Mouse (Mus musculus): Measurements from ENCODE around the gene Mllt3.

Gene Mllt3

DNA sequence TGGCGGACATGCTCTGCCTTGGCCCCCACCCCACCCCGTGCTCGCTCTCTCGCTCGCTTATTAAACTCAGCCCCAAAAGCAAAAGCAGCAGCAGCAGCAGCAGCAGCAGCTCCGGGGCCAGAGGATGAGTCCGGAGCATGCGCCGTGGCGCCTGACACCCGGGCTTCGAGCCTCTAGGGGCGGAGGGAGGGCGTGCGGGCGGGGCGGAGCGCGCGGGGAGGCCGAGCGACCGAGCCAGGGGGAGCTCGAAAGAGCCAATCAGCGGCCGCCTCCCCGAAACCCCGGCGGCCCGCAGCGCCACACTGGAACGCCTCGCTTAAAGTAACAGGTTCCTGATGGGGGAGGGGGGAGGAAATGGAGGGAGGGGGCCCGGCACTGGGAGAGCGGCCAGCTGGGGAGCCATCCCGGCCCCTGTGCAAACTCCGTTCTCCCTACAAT is at the start of gene Mllt3:
Gene Mllt3 (minus strand): TSS at position 149 of the 438 bp plus-strand sequence.
- DNase-seq: peak; percentile 97 to 98

DNA sequence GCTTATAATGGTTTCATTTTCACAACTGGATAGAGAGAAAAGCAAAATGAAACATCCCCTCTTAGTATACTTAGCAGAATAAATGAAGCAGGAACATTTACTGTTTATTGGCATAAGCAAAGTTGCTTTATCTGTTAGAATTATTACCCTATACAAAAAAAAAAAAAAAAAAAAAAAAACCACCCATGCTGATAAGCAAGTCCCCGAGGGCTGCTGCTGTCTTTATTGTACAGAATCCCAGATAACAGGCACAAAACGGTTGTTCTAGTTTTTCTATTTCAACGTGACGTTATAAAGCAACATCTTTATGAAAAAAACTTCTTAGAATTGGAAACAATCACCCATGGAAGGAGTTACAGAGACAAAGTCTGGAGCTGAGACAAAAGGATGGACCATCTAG is 49.2 kb upstream of the Mllt3 start:
- DNase-seq: no peak

DNA sequence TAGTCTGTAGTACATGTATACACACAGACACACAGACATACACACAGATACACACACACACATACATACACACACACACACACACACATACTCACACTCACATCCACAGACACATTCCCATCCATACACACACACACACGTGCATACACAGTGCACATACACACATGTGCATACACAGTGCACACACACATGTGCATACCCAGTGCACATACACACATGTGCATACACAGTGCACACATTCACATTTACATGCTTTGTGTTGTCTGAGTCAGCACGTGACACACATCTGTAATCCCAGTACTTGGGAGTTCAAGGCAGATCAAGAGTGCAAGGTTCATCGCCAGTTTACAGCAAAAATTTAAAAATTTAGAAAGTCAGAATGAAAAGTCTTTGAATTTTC is 48.7 kb upstream of the Mllt3 start:
- DNase-seq: no peak

DNA sequence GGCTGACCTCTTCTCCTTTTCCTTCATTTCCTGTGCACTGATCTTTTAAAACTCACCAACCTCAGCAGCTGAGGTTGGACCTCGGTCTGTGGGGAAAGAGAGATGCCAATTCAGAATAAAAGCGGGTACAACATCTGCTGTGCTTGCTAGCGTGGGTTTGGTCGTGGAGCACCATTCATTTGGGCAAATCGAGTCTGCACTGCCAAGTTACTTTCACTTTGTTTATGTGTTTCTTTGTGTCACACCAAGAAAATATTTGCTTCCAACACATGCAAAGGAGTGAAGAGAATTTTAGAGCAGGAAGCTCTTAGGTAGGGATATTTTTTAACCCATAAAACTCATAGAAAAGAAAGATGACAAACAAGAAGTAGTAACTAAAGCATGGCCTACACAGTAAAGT is 48.3 kb upstream of the Mllt3 start:
- no peak for DNase-seq

DNA sequence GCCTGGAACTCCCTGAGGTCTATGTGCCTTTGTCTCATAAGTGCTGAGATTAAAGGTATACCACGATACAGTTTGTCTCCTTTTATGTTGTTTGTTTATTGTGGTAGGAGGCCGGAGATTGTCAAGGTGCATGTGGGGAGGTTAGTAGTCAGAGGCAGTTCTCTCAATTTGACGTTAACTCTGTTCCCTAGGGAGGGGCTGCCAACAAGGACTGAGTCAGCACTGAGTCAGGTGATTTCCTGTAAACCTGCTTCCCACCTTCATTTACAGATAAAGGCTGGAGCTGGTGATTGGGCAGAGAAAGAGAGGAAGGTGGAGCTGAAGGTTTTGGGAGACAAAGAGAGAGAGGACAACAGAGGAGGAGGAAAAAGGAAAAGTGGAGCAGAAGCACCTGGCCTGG is 45.8 kb upstream of the Mllt3 start:
- DNase-seq: no peak

DNA sequence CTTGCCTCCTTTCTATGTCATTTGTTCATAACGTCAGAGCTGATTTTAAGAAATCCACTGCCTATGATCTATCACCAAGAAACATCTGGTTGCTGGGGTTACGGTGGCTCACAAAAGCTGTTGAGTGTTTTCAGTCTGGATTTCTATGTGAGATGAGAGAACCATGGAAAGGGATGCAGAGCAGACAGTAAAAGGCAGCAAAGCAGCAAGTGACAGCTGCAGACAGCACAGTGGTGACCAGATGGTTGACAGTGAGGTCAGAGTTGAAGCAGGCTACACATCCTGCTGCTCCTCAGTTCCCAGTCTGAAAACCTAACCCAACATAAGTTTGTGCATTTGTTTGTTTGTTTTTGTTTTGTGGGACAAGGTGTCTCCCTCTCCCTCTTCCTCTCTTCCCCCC is 42.2 kb upstream of the Mllt3 start:
- no peak for DNase-seq

DNA sequence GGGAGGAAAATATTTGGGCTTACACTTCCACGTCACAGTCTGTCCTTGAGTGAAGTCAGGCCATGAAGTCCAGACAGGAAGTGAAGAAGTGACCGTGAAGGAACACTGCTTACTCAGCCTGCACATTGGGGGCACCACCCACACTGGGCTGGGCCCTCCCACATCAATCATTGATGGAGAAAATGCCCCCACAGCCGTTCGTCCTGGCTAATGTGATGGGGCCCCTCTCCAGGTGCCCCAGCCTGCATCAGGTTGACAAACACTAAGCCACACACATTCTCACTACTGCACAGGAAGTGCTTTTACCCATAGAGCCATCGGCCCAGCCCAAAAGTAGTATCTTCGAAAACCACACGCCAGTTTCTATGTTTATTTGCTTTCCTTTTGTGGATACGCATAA is 13.1 kb upstream of the Mllt3 start:
- peak in 1 of 2 experiments; percentile 8 for DNase-seq

DNA sequence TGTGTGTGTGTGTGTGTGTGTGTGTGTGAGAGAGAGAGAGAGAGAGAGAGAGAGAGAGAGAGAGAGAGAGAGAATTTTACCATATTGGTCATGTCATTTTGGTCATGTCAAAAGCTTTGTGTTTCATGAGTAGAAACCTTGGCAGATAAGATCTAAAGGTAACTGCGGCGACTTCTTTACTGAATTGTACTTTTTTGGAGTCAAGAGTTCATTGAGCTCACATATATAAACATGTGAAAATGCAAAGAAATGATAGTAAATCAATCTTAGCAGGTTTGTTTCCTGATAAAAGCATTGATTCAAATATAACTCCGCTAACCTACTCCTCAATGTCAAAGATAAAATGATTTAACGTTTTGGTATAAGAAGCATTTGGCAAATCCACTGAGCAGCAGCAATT is 12.0 kb upstream of the Mllt3 start:
- DNase-seq: no peak

DNA sequence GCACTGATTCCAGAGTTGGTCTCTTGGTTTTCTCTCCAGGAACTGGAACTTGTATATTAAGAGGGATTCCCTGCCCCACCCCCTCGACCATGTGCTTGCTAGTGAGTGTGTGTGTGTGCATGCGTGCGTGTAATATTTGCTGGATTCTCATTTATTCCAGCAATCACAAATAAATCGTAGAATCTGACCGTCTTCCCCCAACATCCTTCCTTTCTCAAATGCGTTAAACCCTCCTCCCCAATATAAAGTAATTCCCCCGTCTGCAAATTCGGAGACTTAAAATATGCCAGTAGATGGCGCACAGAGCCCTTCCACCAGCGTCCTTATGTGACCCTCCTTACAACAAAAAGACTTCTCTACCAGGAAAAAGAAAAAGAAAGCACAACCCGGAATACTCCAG is 2.2 kb upstream of the Mllt3 start:
- peak; percentile 58 to 75 for DNase-seq

DNA sequence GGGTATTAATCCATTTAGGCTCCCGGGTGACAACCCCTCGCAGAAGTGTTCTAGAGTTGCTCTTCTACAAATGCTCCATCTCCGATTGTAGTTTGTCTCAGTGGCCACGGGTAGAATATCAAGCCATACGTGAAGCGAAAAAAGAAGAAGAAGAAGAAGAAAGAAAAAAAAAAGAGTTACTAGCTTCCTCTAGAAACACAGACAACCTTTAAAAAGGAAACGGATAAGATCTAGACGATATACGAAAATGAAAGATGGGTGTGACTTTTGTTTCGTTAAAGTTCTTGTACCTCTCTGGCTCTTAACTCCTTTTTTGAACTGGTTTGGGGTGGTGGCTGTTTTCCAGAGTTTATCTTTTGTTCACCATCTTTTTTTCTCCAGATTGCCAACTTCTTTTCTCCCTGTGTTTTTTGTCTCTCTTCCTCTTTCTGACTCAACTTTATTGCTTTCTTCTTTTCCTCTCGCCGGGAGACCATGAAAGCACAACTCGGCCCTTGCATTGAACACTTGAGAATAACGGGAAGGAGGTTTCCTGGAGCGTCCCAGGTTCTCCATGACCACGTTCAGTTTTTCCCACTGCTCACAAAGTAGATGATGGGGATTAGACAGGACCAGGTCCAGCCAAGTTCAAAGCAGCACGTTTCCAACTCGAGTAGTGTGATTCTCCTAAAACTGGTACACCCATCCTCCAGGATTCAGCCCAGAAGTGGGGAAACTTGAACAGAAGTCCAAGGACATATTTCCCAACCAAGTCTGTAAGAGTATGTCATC is 1.4 kb upstream of the Mllt3 start:
- peak; percentile 6 to 15 for DNase-seq

DNA sequence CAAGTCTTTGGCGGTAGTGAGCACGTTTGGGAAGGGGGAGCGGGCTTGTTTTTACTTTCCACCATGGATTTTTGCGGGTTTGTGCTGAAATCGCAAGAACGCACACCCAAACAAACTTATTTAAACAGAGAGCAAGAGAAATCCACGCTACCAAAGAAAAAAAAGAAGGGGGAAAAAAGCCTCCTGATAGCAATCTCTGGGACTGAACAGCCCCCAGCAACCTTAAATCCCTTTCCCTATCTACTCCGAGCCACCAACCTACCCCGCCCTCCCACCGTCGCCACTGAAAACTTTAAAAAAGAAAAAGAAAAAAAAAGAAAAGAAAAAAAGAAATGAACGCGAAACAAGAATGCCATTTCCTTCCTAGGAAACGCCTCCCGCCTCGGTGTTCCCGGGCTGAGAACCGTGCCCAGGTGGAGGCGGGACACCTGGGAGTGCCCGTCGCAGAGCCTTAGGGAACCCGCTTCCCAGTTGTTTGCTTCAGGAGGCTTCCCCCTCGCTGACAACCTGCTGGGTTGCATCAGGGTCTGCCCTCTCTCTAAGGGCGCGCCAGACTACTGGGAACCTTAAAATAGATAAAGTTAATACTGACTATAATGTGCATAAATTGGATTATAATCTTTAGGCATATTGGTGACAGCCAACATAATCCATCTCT is 694 bp upstream of the Mllt3 start:
- peak; percentile 40 to 41 for DNase-seq

DNA sequence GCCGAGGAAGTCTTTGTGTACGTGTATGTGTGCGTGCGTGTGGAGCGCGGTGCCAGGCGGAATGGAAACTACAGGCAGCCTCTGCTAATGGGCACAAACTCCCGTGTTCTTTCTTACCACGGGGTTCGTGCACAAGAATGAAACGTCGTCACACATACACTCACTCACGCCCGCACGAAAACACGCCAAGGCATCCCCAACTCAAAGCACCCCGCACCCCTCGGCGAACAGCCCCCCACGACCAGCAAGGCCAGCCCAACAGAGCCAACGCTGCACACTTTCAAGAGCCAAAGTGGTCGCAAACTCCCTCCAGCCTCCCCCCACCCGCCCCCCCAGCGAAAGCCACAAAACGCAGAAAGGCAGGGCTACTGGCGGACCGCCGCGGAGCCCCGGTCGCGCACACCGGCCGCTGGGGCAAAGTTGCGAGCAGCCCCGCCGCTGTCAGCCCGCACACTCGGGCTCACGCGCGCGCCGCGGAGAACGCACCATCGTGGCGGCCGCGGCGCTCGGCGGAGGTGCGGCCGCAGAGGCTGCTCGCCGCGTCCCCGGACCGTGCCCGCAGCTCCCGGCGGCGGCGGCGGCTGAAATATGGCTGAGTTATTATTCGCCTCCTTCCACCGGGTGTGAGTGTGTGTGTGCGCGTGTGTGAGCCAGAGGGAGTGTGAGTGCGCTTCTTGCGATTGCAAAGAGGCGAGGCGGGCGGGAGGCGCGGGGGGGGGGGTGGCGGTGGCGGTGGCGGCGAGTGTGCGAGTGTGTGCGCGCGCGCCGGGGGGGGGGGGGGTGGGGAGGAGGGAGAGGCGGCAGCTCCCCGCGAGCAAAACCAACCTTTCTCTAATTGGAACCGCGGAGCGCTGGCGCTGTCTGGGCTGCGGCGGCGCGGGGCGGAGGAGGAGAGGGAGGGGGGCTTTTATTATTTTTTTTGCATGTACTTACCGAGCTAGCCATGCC is 739 bp downstream of the Mllt3 start:
- peak; percentile 66 to 77 for DNase-seq

DNA sequence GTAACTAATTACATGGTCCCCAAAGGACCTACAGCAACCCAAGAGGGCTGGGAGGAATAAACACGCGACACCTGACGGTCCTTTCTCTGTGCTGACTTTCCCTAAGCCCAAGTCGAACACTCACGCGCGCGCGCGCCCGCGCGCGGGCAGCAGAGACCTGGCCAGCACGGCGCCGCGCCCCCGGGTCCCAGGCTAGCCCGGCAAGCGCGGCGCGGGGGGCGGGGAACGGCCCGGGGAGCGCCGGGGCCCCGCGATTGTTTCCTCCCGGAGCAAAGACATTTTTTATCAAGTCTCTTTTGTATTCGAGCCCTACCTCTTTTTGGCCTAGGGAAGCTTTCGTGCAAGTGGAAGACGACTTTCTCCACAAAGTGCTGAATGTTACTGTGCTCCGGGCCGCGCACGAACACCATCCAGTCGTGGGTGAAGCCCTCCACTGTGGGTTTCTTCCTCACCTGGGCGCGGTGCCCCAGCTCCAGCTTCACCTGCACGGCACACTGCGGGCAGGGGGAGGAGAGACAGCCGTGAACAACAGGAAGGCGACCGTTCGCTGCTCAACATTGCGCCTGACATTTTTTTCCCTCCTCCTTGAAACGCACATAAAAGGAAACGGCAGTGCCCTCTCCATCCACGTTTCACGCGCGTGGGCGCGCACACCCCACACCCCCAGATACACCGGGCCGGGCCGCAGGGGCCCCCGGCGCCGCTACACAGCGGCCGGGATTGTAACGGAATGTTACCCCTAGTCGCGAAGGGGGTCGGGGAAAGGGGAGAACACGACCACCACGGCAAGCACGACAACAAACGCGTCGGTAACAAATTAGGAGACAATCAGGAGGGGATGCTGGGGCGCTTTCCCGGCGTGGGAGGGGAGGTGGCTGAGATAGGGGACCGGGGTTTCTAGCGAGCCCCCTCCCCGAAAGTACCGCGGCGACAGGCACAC is 1.7 kb downstream of the Mllt3 start:
- peak; percentile 66 to 74 for DNase-seq

DNA sequence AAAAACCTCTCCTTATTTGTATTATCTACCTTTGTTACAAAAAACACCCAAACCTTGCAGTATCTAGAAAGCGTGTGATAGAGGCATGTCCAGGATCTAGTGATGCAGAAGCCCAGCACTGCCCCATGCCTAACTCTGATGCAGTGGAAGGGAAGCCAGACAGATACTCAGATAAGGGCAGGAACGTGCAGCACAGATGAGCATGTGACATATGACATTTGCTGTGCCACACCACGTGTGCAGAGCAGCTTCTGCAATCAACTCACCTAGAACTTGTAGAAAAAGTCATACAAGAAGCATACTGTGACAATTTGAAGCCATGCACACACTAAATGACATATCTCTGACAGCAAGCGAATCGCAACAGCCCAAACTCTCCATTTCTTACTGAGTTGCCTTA is 9.6 kb downstream of the Mllt3 start:
- no peak for DNase-seq

DNA sequence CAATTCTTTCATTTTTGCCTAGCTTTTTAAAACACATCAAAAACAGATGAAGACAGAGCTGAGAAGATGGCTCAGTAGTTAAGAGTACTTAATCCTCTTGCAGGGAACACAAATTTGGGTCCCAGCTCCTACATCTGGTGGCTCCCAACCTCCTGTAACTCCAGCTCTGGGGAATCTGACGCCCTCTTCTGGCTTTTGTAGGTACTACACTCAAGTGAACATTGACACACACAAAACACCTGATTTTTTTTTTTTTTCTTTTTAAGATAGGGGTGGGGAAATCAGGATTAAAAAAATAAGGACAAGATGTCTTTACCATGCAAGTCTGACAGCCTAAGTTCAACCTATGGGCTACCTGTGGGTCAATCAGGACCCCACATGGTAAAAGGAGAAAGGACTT is 10.5 kb downstream of the Mllt3 start:
- DNase-seq: no peak

DNA sequence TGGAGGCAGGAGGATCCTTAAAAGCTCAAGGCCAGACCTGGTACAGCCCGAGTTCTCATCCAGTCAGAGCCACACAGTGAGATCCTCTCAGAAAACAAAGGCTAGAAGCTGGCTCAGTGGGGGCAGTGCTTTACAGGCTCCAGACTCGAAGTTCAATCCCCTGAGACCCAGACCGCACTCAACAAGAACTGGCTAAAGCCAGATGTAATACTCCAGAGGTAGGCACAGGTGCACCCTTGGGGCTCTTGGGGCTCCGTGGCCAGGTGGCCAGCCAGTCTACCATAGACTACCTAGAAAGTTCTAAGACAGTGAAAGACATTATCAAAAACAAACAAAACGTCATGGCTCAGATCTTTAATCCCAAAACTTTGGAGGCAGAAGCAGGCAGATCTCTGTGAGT is 12.7 kb downstream of the Mllt3 start:
- no peak for DNase-seq

DNA sequence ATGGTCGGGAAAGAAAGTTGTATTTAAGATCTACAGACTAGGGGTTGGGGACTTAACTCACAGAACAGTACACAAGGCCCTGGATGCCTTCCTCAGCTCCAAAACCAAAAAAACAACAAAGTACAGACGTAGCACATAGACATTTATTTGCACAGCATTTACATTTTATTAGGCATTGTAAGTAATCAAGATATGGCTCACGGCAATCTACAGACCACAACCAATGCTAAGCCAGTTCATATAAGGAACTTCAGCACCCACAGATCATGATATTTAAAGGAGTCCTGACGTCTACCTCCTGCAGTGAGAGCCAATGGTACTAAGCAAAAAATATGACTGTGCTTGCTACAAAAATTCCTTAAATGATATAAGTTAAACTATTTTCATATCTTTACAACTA is 13.5 kb downstream of the Mllt3 start:
- no peak for DNase-seq

DNA sequence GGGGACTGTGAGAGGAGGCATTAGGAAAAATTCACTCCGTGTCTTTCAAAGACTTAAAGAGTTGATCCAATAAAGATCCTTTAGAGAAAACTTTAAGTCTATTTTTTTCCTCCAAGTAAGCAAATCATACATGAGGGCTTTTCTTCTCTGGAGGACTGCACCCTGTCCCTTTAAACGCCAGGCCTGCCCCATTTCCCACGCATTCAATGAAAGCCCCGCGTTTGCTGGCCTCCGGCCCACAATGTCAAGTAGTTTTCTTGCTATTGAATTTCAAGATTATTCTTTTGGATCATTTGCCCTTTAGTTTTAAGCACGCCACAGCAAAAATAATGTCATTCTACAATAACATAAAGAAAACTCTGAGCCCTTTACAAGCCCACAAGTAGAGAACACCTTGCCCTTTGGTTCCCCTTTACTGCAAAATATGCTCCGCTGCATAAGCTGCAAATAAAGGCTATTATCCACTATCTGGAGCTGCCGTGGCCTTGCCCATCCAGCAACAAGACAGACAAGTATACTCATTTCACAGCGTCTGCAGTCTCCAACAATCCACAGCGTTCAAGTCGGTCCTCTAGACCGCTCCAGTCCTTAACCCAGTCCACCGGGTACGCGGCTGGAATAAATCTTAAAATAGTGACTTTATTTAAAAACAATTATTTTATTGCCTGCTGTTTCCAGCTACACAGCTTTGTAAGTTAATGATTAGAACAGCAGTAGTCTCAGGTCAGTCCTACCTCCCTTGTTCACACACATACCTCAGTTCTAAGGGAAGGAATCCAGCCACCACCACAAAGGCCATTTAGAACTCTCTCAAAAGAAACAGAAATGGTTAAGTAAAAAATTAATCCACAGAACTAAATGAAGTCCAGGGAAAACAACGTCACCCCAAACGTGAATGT is 15.5 kb downstream of the Mllt3 start:
- DNase-seq: peak; percentile 58 to 65

DNA sequence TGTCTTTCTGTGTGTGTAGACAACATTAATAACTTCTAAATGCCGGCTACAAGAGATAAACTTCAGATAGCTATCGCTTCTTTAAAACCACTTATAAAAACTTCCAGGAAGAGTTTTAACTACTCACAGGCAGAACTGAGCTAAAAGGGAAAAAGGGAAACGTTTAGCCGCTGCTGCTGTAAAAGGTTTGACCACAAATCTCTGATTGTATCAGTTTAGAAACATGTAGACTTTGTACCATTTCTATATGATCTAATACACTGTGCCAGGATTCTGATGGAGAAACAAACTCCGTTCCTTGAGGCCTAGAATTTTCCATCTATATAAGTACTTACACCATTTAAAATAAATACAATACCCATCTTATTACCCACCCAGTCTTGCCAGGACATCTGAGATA is 17.4 kb downstream of the Mllt3 start:
- DNase-seq: no peak

DNA sequence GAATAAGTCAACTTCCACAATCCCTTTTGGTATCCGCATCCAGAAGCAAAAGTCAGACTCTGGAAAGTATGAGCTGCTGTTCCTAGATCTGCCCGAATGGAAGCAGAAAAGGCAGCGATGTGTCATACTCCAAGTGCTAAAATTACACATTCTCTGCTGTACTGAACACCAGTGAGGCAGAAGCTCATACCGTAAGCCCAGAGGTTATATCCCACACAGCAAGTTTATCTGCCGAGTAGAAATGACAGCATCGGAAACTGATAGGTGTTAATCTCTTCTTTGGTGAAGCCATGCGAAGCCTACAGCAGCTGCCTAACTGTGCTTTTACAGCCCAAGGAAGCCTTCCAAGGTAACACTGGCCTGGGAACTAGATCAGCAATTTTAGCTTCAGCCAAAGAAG is 17.9 kb downstream of the Mllt3 start:
- DNase-seq: no peak

DNA sequence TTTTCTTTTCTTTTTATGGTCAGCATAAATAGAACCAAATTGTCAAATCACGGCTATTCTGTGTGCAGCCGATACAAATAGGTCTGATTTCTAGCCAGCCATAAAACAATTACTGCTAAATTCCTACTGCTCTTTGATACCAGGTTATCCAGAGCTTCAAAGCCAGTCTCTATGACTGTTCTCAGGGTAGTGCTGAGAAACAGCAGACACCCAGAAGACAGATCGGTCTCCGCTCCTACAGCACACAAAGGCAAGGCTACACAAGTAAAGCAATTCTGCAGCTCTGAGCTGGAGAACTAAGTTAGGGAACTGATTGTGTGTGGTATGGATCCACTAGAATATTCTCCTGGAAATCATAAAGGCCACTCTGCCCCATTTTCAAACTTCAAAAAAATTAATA is 20.4 kb downstream of the Mllt3 start:
- no peak for DNase-seq

Data from kidney, postnatal 4 days (tissue).